ENCODE assay signal across 25 mouse cellular contexts in the genomic region with DNA sequence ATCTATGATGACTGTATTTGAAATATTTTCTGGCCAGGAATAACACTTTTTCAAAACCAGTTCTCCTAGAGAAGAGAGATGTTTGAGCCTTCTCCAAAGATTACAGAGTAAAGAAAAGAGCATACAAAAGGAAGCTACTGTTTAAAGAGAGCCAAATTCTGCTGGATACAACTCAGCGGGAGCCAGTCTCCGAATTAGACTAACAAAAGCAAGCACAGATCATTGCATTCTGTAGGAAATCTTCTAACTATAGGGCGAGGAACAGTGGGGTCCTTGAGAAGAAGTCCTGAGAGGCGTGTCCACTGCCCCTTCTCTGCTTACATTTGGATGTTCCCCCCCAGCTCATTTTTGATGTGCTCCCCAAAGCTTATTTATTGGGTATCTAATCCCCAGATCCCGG.
DNase-seq lines count a peak whose midpoint lies in the region; ATAC-seq lines count a peak whose summit lies in the region.
"Had no signal": no experiment of that assay in that cellular context is flagged by ENCODE, and none has a peak within 500 bp of the region (broad histone marks: within the 10 kb centered on the region; RNA-seq: fewer than 3 reads in every experiment).

No protein-coding gene starts in this region.

- DNase-seq in heart, adult 11 months = peak; percentile 19
- DNase-seq in R1 (ENCODE audit: low read depth, low spot score) = peak; percentile 93
- DNase-seq in brain, adult 2 months (ENCODE audit: low read depth, low spot score) = peak; percentile 7
- DNase-seq in c-Kit-positive CD71-positive TER-119-positive erythroid progenitor cells, embryonic 14.5 days (ENCODE audit: low spot score) = no peak
- DNase-seq: adrenal gland, adult 8-10 months; adrenal gland, postnatal 14 days; adrenal gland, postnatal 36 days; B cell, adult 2 months; cerebellum, adult 11-12 months; cerebellum, adult 2 months; cerebellum, adult 9-10 months; cerebellum, postnatal 10 days; cerebellum, postnatal 25 days; forebrain, postnatal 0 days had no signal

- H3K4me3 ChIP-seq in heart, embryonic 11.5 days (ENCODE audit: low read depth, low read length) = no peak overlapping the region
- no peak overlapping the region for H3K4me3 ChIP-seq in midbrain, embryonic 15.5 days
- H3K4me3 ChIP-seq: embryonic facial prominence, embryonic 10.5 days; embryonic facial prominence, embryonic 12.5 days; forebrain, embryonic 13.5 days; forebrain, embryonic 15.5 days had no signal

- no peak overlapping the region for H3K27ac ChIP-seq in heart, embryonic 11.5 days (ENCODE audit: low read depth, low read length)
- H3K27ac ChIP-seq in midbrain, embryonic 15.5 days = no peak overlapping the region
- H3K27ac ChIP-seq: embryonic facial prominence, embryonic 10.5 days; embryonic facial prominence, embryonic 12.5 days; forebrain, embryonic 13.5 days; forebrain, embryonic 15.5 days had no signal

- 79% methylated on average over 5 of the region's 5 CpGs for WGBS in heart, embryonic 11.5 days (ENCODE audit: insufficient replicate concordance)
- 43% methylated on average over 5 of the region's 5 CpGs for WGBS in midbrain, embryonic 15.5 days

- no peak overlapping the region for H3K9ac ChIP-seq in heart, embryonic 11.5 days (ENCODE audit: low read depth, low read length)
- no peak overlapping the region for H3K9ac ChIP-seq in midbrain, embryonic 15.5 days
- H3K9ac ChIP-seq: embryonic facial prominence, embryonic 12.5 days; forebrain, embryonic 13.5 days; forebrain, embryonic 15.5 days; forebrain, postnatal 0 days had no signal

- no peak for ATAC-seq in heart, embryonic 11.5 days (replicated peaks; ENCODE audit: insufficient number of reproducible peaks, low FRiP score, low TSS enrichment)
- ATAC-seq in midbrain, embryonic 15.5 days (replicated peaks) = no peak
- ATAC-seq: activated CD4-positive, CD25-positive, alpha-beta regulatory T cell, adult 4 months; CD4-positive, CD25-positive, alpha-beta regulatory T cell, adult 4 months; forebrain, embryonic 13.5 days; forebrain, embryonic 15.5 days; forebrain, postnatal 0 days; Patski had no signal

- H3K4me1 ChIP-seq in heart, embryonic 11.5 days (ENCODE audit: control insufficient read depth, insufficient read depth, low read length) = peaks cover 12% of the 10 kb centered on the region
- H3K4me1 ChIP-seq in midbrain, embryonic 15.5 days = no peaks in the 10 kb centered on the region
- H3K4me1 ChIP-seq: embryonic facial prominence, embryonic 12.5 days; forebrain, embryonic 13.5 days; forebrain, embryonic 15.5 days had no signal

- no peaks in the 10 kb centered on the region for H3K36me3 ChIP-seq in heart, embryonic 11.5 days (ENCODE audit: control insufficient read depth, insufficient read depth, low read length)
- H3K36me3 ChIP-seq in midbrain, embryonic 15.5 days (replicated peaks) = no peaks in the 10 kb centered on the region
- H3K36me3 ChIP-seq: embryonic facial prominence, embryonic 10.5 days; embryonic facial prominence, embryonic 12.5 days; forebrain, embryonic 15.5 days; G1E had no signal

- H3K4me2 ChIP-seq in heart, embryonic 11.5 days = no peak overlapping the region
- no peak overlapping the region for H3K4me2 ChIP-seq in midbrain, embryonic 15.5 days
- H3K4me2 ChIP-seq: embryonic facial prominence, embryonic 12.5 days; forebrain, embryonic 13.5 days; forebrain, embryonic 15.5 days had no signal

- H3K27me3 ChIP-seq in heart, embryonic 11.5 days (ENCODE audit: control insufficient read depth, insufficient read depth, low read length) = no peaks in the 10 kb centered on the region
- H3K27me3 ChIP-seq in midbrain, embryonic 15.5 days (replicated peaks) = no peaks in the 10 kb centered on the region
- H3K27me3 ChIP-seq: CH12.LX; embryonic facial prominence, embryonic 12.5 days; forebrain, embryonic 13.5 days; forebrain, embryonic 15.5 days had no signal

- H3K9me3 ChIP-seq in heart, embryonic 11.5 days (replicated peaks; ENCODE audit: control insufficient read depth, low read length) = no peaks in the 10 kb centered on the region
- no peaks in the 10 kb centered on the region for H3K9me3 ChIP-seq in midbrain, embryonic 15.5 days
- H3K9me3 ChIP-seq: embryonic facial prominence, embryonic 10.5 days; embryonic facial prominence, embryonic 12.5 days; forebrain, embryonic 13.5 days; forebrain, embryonic 15.5 days; G1E had no signal
